Mouse (Mus musculus) left cerebral cortex, postnatal 36 days (tissue): ENCODE measurements around the gene Pla2g2e. TPM values are rescaled to one million over a fixed set of nuclear protein-coding genes. Genes with fewer than 3 reads are reported as not detected.
"Not testable (repeated sequence)": the region's sequence is repeated elsewhere in the genome, so short reads cannot be mapped to it uniquely, and the experiment has no call there.

Experiments used
- DNase-seq, 2 experiments: peaks; one replicate each; pipeline ENCODE4 v3.0.0; 2021 to 2022; ENCODE audit warnings: low spot score in 2 of 2, mixed read lengths in 1 of 2
- intact Hi-C: fragments of 180-260 bp; cut with DNase I; formaldehyde crosslinking; loops from one replicate; pipeline ENCODE4 v1.15.1; 2025
- total RNA-seq, 2 experiments: library from RNA; stranded (reverse); gene quantifications; 2 replicates each; pipeline ENCODE4 v1.2.3; 2021

The Pla2g2e gene
- total RNA-seq, 2 experiments from 2014 or later: not detected

DNA sequence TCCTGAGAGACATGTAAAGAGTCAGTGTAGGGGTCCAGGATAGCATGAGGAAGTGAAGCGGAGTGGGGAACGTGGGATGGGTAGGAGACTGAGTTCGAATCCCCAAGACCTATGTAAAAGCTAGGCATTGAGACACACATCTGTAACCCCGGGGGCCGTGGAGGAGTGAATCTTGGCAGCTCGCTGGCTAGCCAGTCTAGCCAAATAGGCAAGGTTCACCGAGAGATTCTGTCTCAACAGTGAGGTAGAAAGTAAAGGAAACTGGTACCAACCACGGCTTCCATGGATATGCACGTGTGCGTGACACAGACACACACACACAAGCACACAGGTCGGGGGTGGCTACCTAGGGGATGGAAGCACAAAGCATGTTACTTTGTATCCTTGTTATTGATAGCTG, 2.1 kb downstream of the Pla2g2e start:
- intact Hi-C loops: no loop called here
- no peak for DNase-seq

DNA sequence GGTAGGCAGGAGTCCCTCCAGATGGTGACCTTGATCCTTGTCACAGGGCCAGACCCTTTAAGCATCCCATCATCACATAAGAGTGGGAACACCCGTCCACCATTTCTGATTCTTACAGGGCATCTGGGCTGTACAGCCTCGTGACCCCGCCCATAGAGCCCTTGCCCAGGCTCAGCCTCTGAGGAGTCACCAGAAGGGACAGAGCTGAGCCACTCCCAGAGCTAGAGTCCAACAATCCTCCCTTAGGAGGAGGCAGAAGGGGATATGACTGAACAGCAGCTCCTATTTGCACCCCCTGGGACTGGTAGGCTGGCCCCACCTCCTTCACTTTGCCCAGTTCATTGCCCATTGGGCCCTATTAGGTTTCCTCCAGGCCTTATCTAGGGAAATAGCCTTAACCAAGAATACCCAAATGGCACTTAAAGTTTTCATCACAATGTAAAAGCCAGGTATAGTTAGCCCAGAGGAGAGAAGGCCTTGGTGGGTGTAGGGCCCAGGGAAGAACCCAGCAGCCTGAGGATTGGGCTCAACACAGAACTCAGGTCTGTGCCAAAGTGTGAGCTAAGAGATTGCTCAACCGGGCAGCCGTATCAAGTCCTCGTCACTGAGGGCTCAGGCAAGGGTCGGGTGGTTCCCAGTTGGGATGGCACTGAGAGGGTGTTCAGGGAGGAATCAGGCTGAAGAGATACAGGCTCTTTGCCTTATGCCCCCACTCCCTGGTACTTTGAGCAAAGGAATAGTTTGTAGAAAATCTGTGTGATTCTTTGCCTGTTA, 3.3 kb downstream of the Pla2g2e start:
- peak in 1 of 2 experiments; percentile 3 for DNase-seq
- intact Hi-C loops: no loop called here

DNA sequence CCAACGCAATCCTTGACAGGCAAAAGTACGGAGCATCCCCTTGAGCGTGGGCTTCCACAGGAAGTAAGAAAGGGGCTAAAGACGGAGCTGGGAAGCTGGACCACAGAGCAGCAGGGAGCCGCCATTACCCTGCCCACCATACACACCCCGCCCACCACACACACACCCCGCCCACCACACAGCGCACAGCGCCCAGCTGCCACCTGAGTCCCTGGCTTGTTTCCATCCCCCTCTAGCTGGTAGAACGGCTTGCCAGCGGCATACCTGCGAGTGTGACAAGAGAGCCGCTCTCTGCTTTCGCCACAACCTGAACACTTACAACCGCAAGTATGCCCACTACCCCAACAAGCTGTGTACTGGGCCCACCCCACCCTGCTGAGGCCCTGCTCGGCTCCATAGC, 4.4 kb downstream of the Pla2g2e start:
- intact Hi-C loops: no loop called here
- peak; percentile 57 to 60 for DNase-seq

DNA sequence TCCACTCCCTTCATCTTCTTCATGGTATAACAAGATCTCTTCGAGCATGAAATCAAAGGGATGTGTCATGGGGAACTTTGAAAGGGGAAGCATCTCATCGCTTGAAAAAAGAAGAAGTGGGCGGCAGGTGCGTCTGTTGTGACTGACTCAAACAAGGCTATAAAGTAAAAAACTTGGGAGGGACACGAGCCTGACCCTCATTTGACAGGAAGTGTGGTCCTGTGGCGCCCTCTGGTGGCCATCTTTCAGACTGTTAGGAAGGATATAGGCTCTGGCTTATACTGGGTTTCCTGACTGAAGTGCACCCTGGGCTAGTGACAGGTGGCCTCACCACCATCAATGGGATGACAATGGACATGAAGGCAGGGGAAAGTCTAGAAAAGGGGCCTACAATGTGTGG, 6.5 kb downstream of the Pla2g2e start:
- intact Hi-C loops: loop anchor here (2.0 kb wide), 1 partner anchor 17 kb away; no protein-coding TSS in a partner anchor

DNA sequence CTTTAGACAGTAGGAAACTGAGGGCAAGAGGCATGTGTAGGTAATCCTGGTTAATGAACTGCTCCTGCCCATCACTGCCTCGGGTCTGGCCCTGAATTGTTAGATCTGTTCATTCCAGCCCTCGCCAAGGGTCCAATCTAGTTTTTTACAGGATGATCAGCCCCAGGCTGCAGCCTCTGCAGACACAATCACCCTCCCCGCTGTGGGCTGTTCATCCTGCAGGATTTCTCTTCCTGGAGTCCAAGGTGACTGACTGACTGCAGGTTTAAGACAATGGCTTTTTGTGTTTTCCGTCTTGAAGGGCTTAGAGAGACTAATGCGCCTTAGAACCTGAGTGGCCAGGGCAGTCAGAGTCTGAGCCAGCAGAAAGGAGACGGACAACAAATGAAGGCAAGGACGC, 11.4 kb downstream of the Pla2g2e start:
- DNase-seq: no peak
- intact Hi-C loops: no loop called here

More for the DNA sequence above, 6.5 kb downstream of the Pla2g2e start:
- DNase-seq: peak; percentile 80 to 86

DNA sequence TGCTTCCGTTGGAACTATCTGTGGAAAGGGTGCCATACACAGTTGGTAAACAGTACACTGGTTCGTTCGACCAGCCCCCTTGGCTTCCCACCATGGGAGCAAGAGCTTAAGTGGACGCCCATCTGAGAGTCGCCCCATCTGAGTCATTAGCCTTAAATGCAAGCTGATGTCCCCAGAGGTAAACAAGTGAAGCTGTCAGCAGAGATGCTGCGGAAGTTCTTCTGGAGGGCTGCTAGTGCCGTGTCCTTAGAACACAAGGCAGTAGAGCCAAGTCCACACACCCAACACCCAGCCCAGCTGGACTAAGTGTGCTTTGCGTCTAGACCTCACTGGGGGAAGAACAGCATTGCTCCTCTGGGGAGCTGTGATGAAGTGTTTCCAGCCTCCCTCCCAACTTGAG, 11.9 kb downstream of the Pla2g2e start:
- intact Hi-C loops: no loop called here

DNA sequence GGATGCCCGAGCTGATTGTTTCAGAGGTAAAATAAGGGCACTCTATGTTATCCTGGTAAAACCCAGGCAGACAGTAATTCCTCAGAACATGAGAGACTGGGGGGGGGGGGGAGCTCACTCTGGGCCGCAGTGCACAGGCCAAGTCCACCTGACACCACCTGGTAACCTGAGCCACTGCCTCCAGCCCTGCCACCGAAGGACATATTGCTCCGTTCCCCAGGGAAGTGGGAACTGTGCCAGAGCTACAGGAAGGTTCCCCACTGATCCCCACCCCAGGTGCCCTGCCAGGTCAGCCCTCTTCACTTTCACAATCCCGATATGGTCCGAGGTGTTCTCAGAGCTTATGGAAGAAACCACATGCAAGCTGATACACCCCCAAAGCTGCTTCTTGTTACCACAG, 14.9 kb downstream of the Pla2g2e start:
- intact Hi-C loops: no loop called here
- DNase-seq: no peak

More for the DNA sequence above, 11.9 kb downstream of the Pla2g2e start:
- DNase-seq: no peak

DNA sequence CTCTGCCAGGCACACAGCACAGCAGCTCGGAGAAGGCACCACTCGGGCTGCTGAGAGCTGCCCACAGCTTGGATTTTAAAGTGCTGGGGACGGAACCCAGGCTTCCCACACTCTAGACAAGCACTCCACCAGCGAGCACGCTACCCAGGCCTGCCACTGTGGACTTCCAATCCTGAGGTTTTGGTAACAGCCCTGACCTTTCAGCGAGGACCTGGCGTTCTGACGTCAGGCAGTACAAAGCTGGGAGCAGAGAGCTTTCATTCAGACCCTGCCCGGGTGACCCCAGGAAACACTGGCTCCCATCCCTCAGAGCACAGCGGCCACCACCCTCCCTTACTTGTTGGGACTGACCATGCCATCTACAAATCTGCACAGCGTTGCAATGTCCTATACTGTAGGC, 16.0 kb downstream of the Pla2g2e start:
- DNase-seq, intact Hi-C loops: not testable (repeated sequence)

DNA sequence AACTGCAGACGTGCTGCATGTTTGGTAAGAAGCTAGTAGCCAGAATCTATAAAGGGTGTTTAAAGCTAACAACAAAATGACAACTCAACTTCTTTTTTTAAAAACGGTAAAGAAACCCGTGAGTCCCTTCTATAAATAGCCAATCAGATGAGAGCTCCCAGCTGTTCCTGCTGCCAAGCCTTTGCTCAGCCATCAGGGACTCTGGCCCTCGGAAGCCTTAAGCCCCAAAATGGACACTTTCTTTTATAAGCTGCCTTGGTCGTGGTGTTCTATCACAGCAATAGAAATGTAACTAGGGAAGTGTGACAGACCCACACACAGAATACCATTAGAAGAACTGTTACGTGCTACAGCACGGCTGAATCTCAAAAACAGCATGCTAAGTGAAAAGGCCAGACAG, 21.6 kb downstream of the Pla2g2e start:
- intact Hi-C loops: no loop called here
- DNase-seq: peak in 1 of 2 experiments; percentile 44

DNA sequence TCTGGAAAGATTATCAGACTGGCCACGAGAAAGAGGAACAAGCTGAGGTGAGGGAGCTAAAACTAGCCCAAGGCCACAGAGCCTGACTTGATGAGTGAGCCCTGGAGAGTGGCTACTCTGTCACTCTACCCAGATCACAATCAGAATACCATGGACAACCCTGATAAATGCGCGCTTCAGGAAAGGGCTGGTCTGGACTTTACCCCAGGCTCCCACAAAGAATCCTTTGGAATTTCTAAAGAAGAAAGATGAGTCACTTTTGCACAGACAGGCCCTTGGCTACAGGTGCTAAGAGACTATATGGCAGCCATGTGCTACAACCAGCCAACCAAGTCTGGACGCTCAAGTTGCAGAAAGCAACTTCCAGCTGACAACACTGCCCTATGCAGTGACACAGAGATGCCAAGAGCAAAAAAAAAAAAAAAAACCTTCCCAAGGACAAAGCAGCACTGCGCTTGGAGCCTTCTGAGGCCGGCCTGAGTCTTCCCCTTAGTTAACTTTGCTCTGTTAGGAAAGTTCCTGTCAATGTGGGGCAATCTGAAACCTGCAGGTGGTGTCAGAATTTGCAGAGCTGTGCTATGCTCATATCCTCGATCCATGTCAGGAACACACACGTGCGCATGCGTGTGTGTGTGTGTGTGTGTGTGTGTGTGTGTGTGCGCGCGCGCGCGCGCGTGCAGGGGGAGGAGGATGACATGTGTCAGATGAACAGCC, 28.0 kb downstream of the Pla2g2e start:
- DNase-seq: no peak

DNA sequence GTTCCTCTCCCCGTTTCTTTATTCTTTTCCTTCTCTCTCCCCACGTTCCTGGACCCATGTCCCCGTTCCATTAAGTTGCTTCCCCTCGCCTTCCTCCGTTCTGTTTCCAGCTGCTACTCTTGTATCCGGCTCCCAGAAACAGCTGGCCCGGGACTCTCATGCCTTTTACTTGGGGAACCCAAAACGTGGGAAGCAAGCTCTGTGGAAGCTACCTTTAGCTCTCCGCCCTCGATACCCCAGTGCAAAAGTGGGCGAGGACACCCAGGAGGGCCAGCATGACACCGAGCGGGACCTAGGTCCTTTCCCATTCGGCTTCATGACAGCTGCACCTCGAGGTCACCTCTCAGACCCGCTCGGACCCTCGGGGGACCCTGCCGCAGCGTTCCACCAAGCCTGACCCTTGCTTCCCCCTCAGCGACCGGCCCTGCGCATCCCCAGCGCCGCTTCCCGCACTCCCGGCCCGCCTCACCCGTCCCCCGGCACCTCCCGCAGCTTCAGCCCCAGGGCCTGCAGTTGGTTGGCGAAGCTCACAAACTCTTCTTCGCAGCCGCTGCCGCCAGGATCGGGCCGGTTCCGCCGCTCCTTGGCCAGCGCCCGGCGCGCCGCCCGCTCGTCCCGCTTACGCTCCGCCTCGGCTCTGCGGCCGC, 35.5 kb downstream of the Pla2g2e start:
- no peak for DNase-seq
- intact Hi-C loops: no loop called here

More for the DNA sequence above, 28.0 kb downstream of the Pla2g2e start:
- intact Hi-C loops: no loop called here

DNA sequence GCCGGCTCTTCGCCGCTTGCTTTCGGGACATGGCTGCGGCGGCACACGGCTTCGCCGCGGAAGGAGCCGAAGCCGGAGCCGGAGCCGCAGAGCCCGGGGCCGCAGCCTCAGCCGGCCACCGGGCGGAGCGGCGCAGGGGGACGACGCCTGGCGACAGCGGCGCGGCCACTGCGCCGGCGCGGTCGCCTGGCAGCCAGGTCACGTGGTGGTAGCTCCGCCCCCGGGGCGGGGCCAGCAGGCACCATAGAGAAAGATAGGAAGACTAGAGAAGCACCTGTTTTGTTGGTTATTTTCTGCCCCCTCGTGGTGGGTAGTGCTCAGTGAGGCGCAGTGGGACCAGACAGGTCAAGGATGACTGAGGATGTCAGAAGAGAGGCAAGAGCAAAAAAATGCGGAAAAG, 36.1 kb downstream of the Pla2g2e start, which contains the start of gene Otud3:
Otud3 (minus strand) TSS at position 149 of the 400 bp plus-strand sequence.
- peak; percentile 90 to 92 for DNase-seq
- intact Hi-C loops: no loop called here

DNA sequence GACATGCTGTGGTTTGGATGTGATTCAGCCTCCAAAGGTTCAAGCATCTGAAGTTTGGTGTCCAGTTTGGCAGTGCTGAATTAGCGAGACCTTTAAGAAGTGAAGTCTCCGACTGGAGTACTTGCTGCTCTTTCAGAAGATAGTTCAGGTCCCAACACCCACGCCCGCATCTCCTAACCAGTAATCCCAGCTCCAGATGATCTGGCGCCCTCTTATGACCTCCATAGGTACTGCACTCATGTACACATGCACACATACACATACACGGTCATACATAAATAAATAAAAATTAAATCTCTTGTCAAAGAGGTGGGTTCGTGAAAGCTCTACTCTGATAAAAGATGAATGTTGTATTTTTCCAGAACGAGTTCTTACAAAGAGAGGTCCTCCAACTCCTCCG, 39.5 kb downstream of the Pla2g2e start:
- DNase-seq: no peak
- intact Hi-C loops: no loop called here

DNA sequence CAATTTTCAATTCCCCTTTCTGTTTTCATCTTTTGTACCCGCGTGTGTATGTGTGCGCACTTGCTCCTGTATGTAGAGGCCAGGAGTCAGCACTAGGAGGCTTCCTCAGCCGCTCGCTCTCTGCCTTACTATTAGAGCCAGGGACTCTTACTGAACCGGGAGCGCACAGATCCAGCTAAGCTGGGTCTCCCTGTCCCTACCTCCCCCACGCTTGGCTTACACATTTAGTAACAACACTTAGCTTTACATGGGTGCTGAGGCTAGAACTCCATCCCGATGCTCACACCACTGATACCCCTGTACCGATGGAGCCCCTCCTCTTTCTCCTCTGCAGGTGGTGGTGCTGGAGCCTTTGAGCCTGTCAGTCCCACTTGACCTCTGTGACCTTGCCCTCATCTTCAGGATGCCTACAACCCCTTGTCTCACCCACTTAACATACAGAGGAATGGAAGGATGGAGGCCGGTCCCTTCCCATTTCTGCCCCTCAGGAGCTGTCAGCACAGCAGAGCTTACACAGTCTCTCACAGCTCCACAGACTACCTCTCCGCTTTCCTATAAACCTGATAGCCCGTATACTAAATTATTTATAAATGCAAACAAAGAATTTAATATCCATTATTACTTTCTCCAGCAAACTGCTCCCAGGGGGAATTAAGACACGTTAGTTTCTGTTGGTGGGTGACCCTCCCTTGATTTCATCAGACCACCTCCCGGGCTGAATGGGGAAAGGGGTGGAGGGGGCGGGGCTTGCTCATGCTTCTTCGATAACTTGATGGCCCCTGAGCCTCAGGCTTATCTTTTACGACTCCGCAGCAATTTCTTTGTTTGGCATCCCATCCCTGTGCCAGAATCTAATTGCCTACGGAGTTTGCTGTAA, 43.8 kb downstream of the Pla2g2e start:
- intact Hi-C loops: loop anchor here (2.0 to 5.0 kb wide), 2 partner anchors 81 to 157 kb away; no protein-coding TSS in a partner anchor
- no peak for DNase-seq

DNA sequence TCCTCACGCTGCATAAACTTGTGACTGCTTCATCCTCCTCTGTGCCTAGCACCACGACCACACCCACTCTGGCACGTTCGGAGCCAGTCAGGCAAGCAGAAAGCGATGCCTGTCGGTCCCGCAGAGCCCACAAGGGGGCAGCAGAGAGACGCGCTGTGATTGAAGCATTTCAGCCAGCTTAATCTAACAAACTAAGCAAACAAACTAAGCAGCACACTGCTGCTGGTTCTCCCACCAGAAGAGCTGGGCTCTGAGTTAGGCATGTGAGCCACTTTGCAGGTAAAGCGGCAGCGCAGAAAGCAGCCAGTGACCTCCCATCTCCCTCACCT, 44.4 kb downstream of the Pla2g2e start:
- intact Hi-C loops: loop anchor here (2.0 to 5.0 kb wide), 2 partner anchors 80 to 157 kb away; no protein-coding TSS in a partner anchor
- DNase-seq: peak; percentile 95 to 97

DNA sequence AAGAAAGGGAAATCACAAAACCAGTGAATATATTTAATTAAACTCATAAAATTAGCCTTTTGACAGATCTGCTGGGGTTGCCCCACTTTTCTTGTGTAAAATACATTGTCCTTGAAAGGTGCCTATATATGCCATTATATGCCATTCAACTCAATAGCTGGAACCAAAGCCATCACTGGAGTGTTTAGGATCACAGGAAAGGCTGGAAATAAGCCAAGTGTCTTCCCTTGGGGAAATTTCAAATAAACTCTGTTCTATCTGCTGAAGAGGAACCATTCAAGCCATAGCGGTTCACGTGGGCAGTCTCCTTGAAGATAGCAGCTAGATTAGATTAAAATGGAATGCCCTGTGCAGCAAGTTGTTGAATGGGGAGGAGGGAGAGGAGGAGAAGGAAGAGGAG, 47.8 kb downstream of the Pla2g2e start:
- intact Hi-C loops: no loop called here
- DNase-seq: no peak
